Mouse (Mus musculus) G1E-ER4 (cell line): ENCODE data around the gene Nsd1. TPM values are rescaled to one million over a fixed set of nuclear protein-coding genes. Genes with fewer than 3 reads are reported as not detected.

Experiments used
- GATA1 ChIP-seq: IDR thresholded peaks from one replicate; pipeline ENCODE4 v1.8.0; 2012; ENCODE audit warnings: low read length, inconsistent platforms
- polyA plus RNA-seq: library from polyadenylated mRNA; stranded (reverse); fragments of >175 nt; gene quantifications from 2 replicates; pipeline ENCODE4 v1.2.3, GENCODE M21; 2012

Gene Nsd1
- polyA plus RNA-seq, 1 experiment: 14.1 TPM

- TF ChIP-seq GATA1: no peak
These were observed 120.3 kb downstream of the Nsd1 start, which contains the start of gene Mxd3 for GRCm38 (mm10) chr13:55329683-55330566. TSS of gene Mxd3 (minus strand) at chr13:55329823.

GRCm38 (mm10) chr13:55330567-55331400 is 121.2 kb downstream of the Nsd1 start:
- no peak for TF ChIP-seq GATA1

- TF ChIP-seq GATA1: no peak
These were observed 122.7 kb downstream of the Nsd1 start for GRCm38 (mm10) chr13:55332331-55332730.

GRCm38 (mm10) chr13:55335701-55336100 is 126.1 kb downstream of the Nsd1 start:
- no peak for TF ChIP-seq GATA1

GRCm38 (mm10) chr13:55337341-55337975 is 127.9 kb downstream of the Nsd1 start:
- TF ChIP-seq GATA1: no peak

GRCm38 (mm10) chr13:55338131-55339054 is 128.8 kb downstream of the Nsd1 start:
- no peak for TF ChIP-seq GATA1

GRCm38 (mm10) chr13:55339259-55339658 is 129.7 kb downstream of the Nsd1 start:
- TF ChIP-seq GATA1: no peak

- TF ChIP-seq GATA1: no peak
These were observed 132.9 kb downstream of the Nsd1 start for GRCm38 (mm10) chr13:55342469-55342868.

GRCm38 (mm10) chr13:55344286-55344685 is 134.7 kb downstream of the Nsd1 start:
- TF ChIP-seq GATA1: no peak

GRCm38 (mm10) chr13:55346745-55347144 is 137.2 kb downstream of the Nsd1 start:
- no peak for TF ChIP-seq GATA1

GRCm38 (mm10) chr13:55361145-55361544 is 151.6 kb downstream of the Nsd1 start:
- no peak for TF ChIP-seq GATA1

- TF ChIP-seq GATA1: no peak
These were observed 152.4 kb downstream of the Nsd1 start for GRCm38 (mm10) chr13:55361974-55362452.

- TF ChIP-seq GATA1: no peak
These were observed 153.0 kb downstream of the Nsd1 start, which contains the start of gene Lman2 for GRCm38 (mm10) chr13:55362453-55363060. TSS of gene Lman2 (minus strand) at chr13:55362783.

Other genes starting within 250 kb of the Nsd1 start
- gene Hk3, start 188.4 kb upstream of the Nsd1 start, polyA plus RNA-seq: not detected in 2 replicates
- 3.9 and 5.7 TPM in 2 replicates for gene Uimc1, start 109.5 kb upstream of the Nsd1 start, polyA plus RNA-seq
- gene Zfp346, start 104.5 kb upstream of the Nsd1 start, polyA plus RNA-seq: 8.1 and 16.8 TPM in 2 replicates
- gene Gm17617, start 76.2 kb upstream of the Nsd1 start, polyA plus RNA-seq: not detected in 2 replicates
- not detected in 2 replicates for gene Fgfr4, start 57.1 kb upstream of the Nsd1 start, polyA plus RNA-seq
- 485 and 727 TPM in 2 replicates for gene Prelid1, start 110.7 kb downstream of the Nsd1 start, polyA plus RNA-seq
- gene Rab24, start 112.2 kb downstream of the Nsd1 start, polyA plus RNA-seq: 107 and 132 TPM in 2 replicates
- gene Mxd3, start 120.0 kb downstream of the Nsd1 start, polyA plus RNA-seq: 10.1 and 10.8 TPM in 2 replicates
- gene Lman2, start 153.0 kb downstream of the Nsd1 start, polyA plus RNA-seq: 64.6 and 99.2 TPM in 2 replicates
- gene Rgs14, start 159.9 kb downstream of the Nsd1 start, polyA plus RNA-seq: 3.2 and 3.4 TPM in 2 replicates
- gene Slc34a1, start 188.4 kb downstream of the Nsd1 start, polyA plus RNA-seq: not detected in 2 replicates
- not detected in 2 replicates for gene Pfn3, start 205.4 kb downstream of the Nsd1 start, polyA plus RNA-seq
- not detected in 2 replicates for gene F12, start 217.0 kb downstream of the Nsd1 start, polyA plus RNA-seq
- gene Grk6, start 235.3 kb downstream of the Nsd1 start, polyA plus RNA-seq: 82.8 and 89.1 TPM in 2 replicates